Mouse (Mus musculus): ENCODE measurements around the gene BC051142. TPM values are rescaled to one million over a fixed set of nuclear protein-coding genes. Genes with fewer than 3 reads are reported as not detected.
"Not testable (repeated sequence)": the region's sequence is repeated elsewhere in the genome, so short reads cannot be mapped to it uniquely, and the experiment has no call there.

The BC051142 gene
- polyA plus RNA-seq, 1 experiment from 2014 or later = 0.40 TPM

DNA sequence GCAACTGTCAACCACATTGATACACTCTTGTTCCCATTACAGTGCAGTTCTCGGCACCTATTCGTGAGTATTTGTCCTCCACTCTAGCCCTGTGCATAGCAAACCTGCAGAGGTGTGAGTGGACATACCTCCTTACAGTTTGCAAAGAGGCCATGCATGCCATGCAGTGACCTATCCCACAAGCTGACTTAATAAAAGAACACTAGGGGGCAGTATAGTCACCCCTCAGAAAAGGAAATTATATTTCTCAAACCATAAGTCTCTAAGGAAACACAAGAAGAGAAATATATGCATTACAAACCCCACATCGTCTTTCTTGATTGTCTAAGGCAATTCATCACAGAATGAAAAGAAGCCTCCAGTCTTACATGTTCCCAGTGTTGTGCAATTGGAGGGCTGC, 41.2 kb downstream of the BC051142 start:
- no peak overlapping the region for H3K27ac ChIP-seq
- H3K4me3 ChIP-seq (ENCODE audit: inconsistent target) = no peak overlapping the region
- no peaks in the 10 kb centered on the region for H3K36me3 ChIP-seq (ENCODE audit: inconsistent target)
- 57% methylated on average over 3 of the region's 3 CpGs for WGBS (ENCODE audit: missing documents)
- no peaks in the 10 kb centered on the region for H3K79me2 ChIP-seq (ENCODE audit: inconsistent target)

- Histone ChIP-seq H3K36me3 (ENCODE audit: inconsistent target) (no peaks in the 10 kb centered on the region), H3K79me2 (ENCODE audit: inconsistent target) (no peaks in the 10 kb centered on the region), H3K4me3 (ENCODE audit: inconsistent target) (no peak overlapping the region), H3K27ac (no peak overlapping the region)
- 85% methylated on average over 7 of the region's 7 CpGs for WGBS (ENCODE audit: missing documents)
Observed at GRCm38 (mm10) chr17:34441990-34442389, 43.4 kb downstream of the BC051142 start.

DNA sequence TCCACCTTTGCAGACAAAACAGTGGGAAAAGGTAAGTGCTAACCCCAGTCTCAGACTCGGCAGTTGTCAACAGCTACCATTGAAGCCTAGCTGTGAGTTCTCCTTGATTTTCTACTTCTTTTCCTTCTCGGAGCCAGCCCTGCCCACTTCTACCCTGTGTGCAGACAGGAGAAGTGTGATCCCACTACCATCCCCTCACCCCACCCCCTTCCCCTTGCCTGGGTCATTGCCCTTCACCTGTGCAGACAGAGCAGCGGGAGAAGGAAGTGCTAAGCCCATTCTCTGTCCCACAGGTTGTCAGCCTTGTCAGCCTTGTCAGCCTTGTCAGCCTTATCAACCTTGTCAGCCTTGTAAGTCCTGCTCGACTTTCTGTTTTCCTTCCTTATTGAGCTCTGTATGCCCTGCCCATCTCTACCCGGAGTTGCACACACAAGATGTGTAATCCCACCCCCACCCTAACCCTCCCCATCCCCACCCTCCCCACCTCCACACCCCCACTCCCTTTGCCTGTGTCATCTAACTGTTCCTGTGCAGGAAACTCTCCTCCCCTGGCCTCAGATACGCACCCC, 49.9 kb downstream of the BC051142 start:
- Histone ChIP-seq H3K27ac (no peak overlapping the region), H3K4me3 (ENCODE audit: inconsistent target) (no peak overlapping the region), H3K79me2 (ENCODE audit: inconsistent target) (no peaks in the 10 kb centered on the region), H3K36me3 (ENCODE audit: inconsistent target) (no peaks in the 10 kb centered on the region)
- 21% methylated on average over 6 of the region's 6 CpGs for whole genome bisulfite sequencing (ENCODE audit: missing documents)

DNA sequence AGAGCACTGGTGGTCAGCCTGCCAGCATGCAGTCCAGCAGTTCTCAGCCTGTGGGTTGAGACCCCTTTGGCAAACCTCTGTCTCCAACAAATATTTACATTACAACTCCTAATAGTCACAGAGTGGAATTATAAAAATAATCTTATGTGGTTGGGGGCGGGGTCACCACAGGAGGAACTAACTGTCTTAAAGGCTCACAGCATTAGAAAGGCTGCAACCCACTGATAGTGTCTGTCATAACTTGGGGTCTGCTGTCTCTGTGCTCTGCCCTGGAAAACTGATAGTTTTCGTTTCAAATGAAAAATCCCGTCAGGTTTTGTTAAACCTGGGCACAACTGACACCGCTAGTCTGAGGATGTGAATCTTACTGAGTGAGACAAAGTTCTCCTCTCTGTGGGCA, 59.0 kb downstream of the BC051142 start:
- H3K36me3 ChIP-seq (ENCODE audit: inconsistent target) = no peaks in the 10 kb centered on the region
- no peak overlapping the region for H3K4me3 ChIP-seq (ENCODE audit: inconsistent target)
- peak overlapping the region; percentile 12; the same call in 1 of the 2 replicates for H3K27ac ChIP-seq
- no peaks in the 10 kb centered on the region for H3K79me2 ChIP-seq (ENCODE audit: inconsistent target)
- 10% methylated on average over 4 of the region's 4 CpGs for WGBS (ENCODE audit: missing documents)

DNA sequence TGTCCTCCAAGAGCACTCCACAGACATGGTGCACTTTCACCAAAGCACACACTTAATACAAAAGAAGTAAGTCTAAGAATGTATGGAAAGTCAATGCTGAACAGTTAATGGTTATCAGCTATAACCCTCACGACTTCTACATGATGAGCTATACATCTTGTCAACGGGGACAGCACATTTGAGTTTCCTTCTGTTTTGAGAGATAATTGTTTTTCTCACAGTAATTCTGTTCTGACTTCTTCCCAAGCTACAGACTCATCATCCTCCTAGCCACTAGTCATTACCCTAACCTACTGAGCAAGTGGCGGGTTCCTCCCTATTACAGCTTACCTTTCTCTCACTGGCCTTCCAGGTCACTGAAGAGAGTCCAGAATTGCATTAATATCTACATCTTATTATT, 60.6 kb downstream of the BC051142 start:
- H3K27ac ChIP-seq = no peak overlapping the region
- 97% methylated on average over 3 of the region's 3 CpGs for WGBS (ENCODE audit: missing documents)
- H3K36me3 ChIP-seq (ENCODE audit: inconsistent target) = no peaks in the 10 kb centered on the region
- H3K79me2 ChIP-seq (ENCODE audit: inconsistent target) = no peaks in the 10 kb centered on the region
- H3K4me3 ChIP-seq (ENCODE audit: inconsistent target) = no peak overlapping the region

DNA sequence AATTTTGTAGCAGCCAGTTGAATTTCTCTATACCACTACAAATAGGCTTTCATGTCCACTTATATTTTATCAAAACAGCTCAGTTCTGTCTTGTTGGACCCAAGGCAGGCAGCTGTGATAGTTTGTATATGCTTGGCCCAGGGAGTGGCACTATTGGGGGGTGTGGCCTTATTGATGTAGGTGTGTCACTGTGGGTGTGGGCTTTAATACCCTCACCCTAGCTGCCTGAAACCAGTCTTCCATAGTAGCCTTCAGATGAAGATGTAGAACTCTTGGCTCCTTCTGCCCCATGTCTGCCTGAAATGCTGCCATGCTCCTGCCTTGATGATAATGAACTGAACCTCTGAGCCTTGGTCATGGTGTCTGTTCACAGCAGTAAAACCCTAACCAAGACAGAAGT, 67.3 kb downstream of the BC051142 start:
- H3K4me3 ChIP-seq (ENCODE audit: inconsistent target); H3K36me3 ChIP-seq (ENCODE audit: inconsistent target): not testable (repeated sequence)

GRCm38 (mm10) chr17:34470491-34470890, 71.9 kb downstream of the BC051142 start:
- Histone ChIP-seq H3K36me3 (ENCODE audit: inconsistent target) (no peaks in the 10 kb centered on the region), H3K4me3 (ENCODE audit: inconsistent target) (no peak overlapping the region), H3K27ac (no peak overlapping the region), H3K79me2 (ENCODE audit: inconsistent target) (no peaks in the 10 kb centered on the region)
- WGBS (ENCODE audit: missing documents) = 19% methylated on average over 2 of the region's 2 CpGs

More for the DNA sequence above, 67.3 kb downstream of the BC051142 start:
- not testable (repeated sequence) for H3K27ac ChIP-seq; H3K79me2 ChIP-seq (ENCODE audit: inconsistent target)

GRCm38 (mm10) chr17:34475060-34475459, 76.4 kb downstream of the BC051142 start:
- no peaks in the 10 kb centered on the region for H3K36me3 ChIP-seq (ENCODE audit: inconsistent target)
- H3K79me2 ChIP-seq (ENCODE audit: inconsistent target) = no peaks in the 10 kb centered on the region
- WGBS (ENCODE audit: missing documents) = 92% methylated on average over 3 of the region's 3 CpGs
- no peak overlapping the region for H3K27ac ChIP-seq
- no peak overlapping the region for H3K4me3 ChIP-seq (ENCODE audit: inconsistent target)

DNA sequence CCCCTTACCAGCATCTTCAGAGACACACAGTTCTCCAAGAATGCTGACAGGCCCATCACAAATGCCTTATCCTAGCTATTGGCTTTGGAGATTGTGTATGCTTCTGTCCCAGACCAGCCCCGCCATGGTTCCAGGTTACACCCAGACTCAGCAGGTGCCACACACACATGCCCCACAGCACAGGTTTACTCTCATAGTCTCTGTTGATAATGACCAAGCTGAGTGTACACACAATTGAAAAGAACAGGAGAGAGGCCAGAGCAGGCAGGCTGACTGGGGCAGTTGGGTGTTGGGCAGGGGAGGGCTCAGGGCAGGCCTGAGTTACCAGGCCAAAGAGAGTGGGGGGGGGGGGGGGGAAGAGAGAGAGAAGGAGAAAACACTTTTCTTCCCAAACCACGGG, 77.8 kb downstream of the BC051142 start:
- no peaks in the 10 kb centered on the region for H3K79me2 ChIP-seq (ENCODE audit: inconsistent target)
- no peak overlapping the region for H3K27ac ChIP-seq
- WGBS (ENCODE audit: missing documents) = 100% methylated on average over 1 of the region's 2 CpGs
- no peak overlapping the region for H3K4me3 ChIP-seq (ENCODE audit: inconsistent target)
- no peaks in the 10 kb centered on the region for H3K36me3 ChIP-seq (ENCODE audit: inconsistent target)

DNA sequence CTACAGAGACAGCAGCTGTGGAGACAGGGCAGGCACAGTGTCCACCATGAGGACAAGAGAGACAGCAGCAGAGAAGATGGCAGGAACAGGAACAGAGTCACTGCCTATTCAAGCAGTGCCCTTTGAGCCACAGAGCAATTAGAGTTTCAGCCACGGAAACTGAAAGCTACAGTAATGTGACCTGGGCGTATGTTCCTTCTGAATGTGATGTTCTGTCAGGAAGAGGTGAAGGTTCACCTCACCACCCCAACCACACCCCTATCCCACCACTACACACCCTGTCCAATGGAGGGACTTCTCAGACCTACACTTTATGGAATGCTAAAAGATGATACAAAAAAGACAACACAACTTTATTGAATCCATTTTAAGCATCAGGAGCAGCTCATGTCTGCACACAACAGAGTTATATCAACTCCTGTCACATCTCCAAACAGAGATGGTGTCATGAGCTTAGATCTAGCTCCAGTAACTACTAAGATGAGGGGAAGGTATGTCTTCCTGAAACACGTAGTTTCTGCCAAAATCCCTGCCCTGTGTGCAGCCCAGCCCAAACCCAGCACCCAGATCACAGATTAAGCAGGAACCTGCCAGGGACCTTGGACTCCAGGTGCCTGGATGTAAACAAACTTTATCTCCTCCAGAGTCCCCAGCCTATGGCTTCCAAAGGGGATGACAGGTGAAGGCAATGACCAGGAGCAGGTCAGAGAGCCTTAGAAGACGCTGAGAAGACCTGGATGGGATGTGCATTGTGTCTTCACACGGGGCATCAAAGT, 78.8 kb downstream of the BC051142 start, which contains the start of gene Btnl4:
Btnl4 (minus strand) TSS at position 81 of the 776 bp plus-strand sequence.
- not testable (repeated sequence) for H3K4me3 ChIP-seq (ENCODE audit: inconsistent target); H3K79me2 ChIP-seq (ENCODE audit: inconsistent target); H3K36me3 ChIP-seq (ENCODE audit: inconsistent target); H3K27ac ChIP-seq
- whole genome bisulfite sequencing (ENCODE audit: missing documents) = 38% methylated on average over 2 of the region's 5 CpGs

DNA sequence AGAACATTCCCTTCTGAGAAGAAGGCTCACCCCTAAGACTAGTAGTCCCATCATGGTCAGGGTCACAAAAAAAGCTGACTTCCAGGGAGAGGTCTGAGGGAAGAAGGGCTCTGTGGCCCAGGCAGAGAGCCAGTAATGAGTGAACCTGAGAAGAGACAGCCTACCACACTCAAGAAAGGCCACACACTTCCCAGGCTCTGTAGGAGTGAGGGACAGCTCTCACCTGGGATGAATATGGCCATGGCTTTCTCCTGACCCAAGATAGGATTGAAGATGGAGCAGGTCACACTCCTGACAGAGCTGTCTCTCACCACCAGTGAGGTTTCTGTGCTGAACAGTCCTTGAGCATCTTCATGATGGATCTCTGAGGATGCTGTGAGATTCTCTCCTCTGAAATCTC, 94.2 kb downstream of the BC051142 start:
- Histone ChIP-seq H3K79me2 (ENCODE audit: inconsistent target) (no peaks in the 10 kb centered on the region), H3K4me3 (ENCODE audit: inconsistent target) (no peak overlapping the region), H3K27ac (no peak overlapping the region), H3K36me3 (ENCODE audit: inconsistent target) (no peaks in the 10 kb centered on the region)

DNA sequence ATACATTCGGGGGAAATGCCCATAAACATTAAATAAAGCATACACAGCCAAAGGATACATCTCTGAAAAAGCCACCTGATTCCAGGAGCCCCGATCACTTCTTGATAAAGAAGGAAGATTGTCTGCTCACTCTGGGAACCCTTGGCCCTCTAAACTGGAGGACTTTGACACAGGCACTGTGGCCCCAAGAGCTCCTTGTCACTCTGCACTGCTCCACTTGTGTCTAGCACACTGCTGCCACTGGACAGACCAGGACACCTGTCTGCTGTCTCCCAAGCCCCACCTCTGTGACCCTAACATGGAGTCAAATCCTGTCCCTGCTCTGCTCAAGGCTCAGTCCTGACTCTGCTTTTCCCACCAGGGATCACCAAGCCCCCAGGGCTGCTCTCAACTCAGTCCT, 96.5 kb downstream of the BC051142 start:
- not testable (repeated sequence) for H3K79me2 ChIP-seq (ENCODE audit: inconsistent target); H3K4me3 ChIP-seq (ENCODE audit: inconsistent target); H3K27ac ChIP-seq; H3K36me3 ChIP-seq (ENCODE audit: inconsistent target)
- WGBS (ENCODE audit: missing documents) = 87% methylated on average over 2 of the region's 2 CpGs

GRCm38 (mm10) chr17:34496539-34496938, 97.9 kb downstream of the BC051142 start:
- no peak overlapping the region for H3K27ac ChIP-seq
- no peak overlapping the region for H3K4me3 ChIP-seq (ENCODE audit: inconsistent target)
- 100% methylated on average over 1 of the region's 2 CpGs for WGBS (ENCODE audit: missing documents)
- no peaks in the 10 kb centered on the region for H3K79me2 ChIP-seq (ENCODE audit: inconsistent target)
- no peaks in the 10 kb centered on the region for H3K36me3 ChIP-seq (ENCODE audit: inconsistent target)

- not testable (repeated sequence) for H3K79me2 ChIP-seq (ENCODE audit: inconsistent target); H3K27ac ChIP-seq; H3K36me3 ChIP-seq (ENCODE audit: inconsistent target); H3K4me3 ChIP-seq (ENCODE audit: inconsistent target)
- WGBS (ENCODE audit: missing documents) = 73% methylated on average over 3 of the region's 3 CpGs
Observed at GRCm38 (mm10) chr17:34497319-34497718, 98.7 kb downstream of the BC051142 start.

DNA sequence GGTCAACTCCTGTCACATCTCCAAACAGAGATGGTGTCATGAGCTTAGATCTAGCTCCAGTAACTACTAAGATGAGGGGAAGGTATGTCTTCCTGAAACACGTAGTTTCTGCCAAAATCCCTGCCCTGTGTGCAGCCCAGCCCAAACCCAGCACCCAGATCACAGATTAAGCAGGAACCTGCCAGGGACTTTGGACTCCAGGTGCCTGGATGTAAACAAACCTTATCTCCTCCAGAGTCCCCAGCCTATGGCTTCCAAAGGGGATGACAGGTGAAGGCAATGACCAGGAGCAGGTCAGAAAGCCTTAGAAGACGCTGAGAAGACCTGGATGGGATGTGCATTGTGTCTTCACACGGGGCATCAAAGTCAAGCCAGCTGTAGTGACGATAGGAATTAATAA, 99.1 kb downstream of the BC051142 start:
- not testable (repeated sequence) for H3K79me2 ChIP-seq (ENCODE audit: inconsistent target); H3K27ac ChIP-seq; H3K4me3 ChIP-seq (ENCODE audit: inconsistent target); H3K36me3 ChIP-seq (ENCODE audit: inconsistent target)
- no CpG with 5 or more reads among the region's 4 CpGs for WGBS (ENCODE audit: missing documents)

GRCm38 (mm10) chr17:34507591-34507990, 109.0 kb downstream of the BC051142 start:
- H3K4me3 ChIP-seq (ENCODE audit: inconsistent target) = no peak overlapping the region
- no peaks in the 10 kb centered on the region for H3K36me3 ChIP-seq (ENCODE audit: inconsistent target)
- H3K27ac ChIP-seq = no peak overlapping the region
- no peaks in the 10 kb centered on the region for H3K79me2 ChIP-seq (ENCODE audit: inconsistent target)
